ENCODE assay signal across 34 mouse cellular contexts in genomic region chr7:24524978-24525377, GRCm38 (mm10). TPM values are rescaled to one million over a fixed set of nuclear protein-coding genes. Genes with fewer than 3 reads are reported as not detected.
DNase-seq lines count a peak whose midpoint lies in the region; ATAC-seq and TF ChIP-seq lines count a peak whose summit lies in the region.
"Had no signal": no experiment of that assay in that cellular context is flagged by ENCODE, and none has a peak within 500 bp of the region (broad histone marks: within the 10 kb centered on the region; RNA-seq: fewer than 3 reads in every experiment).

No protein-coding gene starts in this region.

- no peak for TF ChIP-seq POLR2A in cerebellum, adult 2 months (IDR thresholded peaks at IDR 0.05; ENCODE audit: borderline replicate concordance, insufficient read depth, low read length)

- H3K27ac ChIP-seq in kidney, postnatal 0 days, result no peak overlapping the region
- no peak overlapping the region for H3K27ac ChIP-seq in midbrain, postnatal 0 days (ENCODE audit: low read depth, low read length)
- H3K27ac ChIP-seq in midbrain, embryonic 11.5 days (ENCODE audit: low read depth, low read length), result no peak overlapping the region
- H3K27ac ChIP-seq in cerebellum, adult 2 months (ENCODE audit: insufficient read depth, low read length), result no peak overlapping the region
- H3K27ac ChIP-seq: embryonic facial prominence, embryonic 10.5 days; hindbrain, embryonic 10.5 days; midbrain, embryonic 12.5 days; stomach, embryonic 15.5 days had no signal

- H3K4me3 ChIP-seq in kidney, postnatal 0 days (replicated peaks; ENCODE audit: low read depth, low read length), result no peak overlapping the region
- no peak overlapping the region for H3K4me3 ChIP-seq in midbrain, postnatal 0 days (ENCODE audit: low read depth, low read length)
- H3K4me3 ChIP-seq in midbrain, embryonic 11.5 days (ENCODE audit: low read depth, low read length), result no peak overlapping the region
- no peak overlapping the region for H3K4me3 ChIP-seq in cerebellum, adult 2 months (replicated peaks; ENCODE audit: insufficient read depth, low read depth, low read length)
- H3K4me3 ChIP-seq: embryonic facial prominence, embryonic 10.5 days; heart, embryonic 12.5 days; hindbrain, embryonic 10.5 days; midbrain, embryonic 12.5 days; stomach, embryonic 15.5 days had no signal

- no peaks in the 10 kb centered on the region for H3K27me3 ChIP-seq in kidney, postnatal 0 days (ENCODE audit: insufficient read depth, low read length)
- H3K27me3 ChIP-seq in midbrain, postnatal 0 days (ENCODE audit: insufficient read depth, low read length), result no peaks in the 10 kb centered on the region
- no peaks in the 10 kb centered on the region for H3K27me3 ChIP-seq in midbrain, embryonic 11.5 days (ENCODE audit: control insufficient read depth, insufficient read depth, low read length)
- no peaks in the 10 kb centered on the region for H3K27me3 ChIP-seq in cerebellum, adult 2 months (ENCODE audit: control insufficient read depth, insufficient read depth, low read length)
- H3K27me3 ChIP-seq: heart, embryonic 12.5 days; midbrain, embryonic 12.5 days; Patski; stomach, embryonic 15.5 days had no signal

- TF ChIP-seq CTCF in kidney, postnatal 0 days (IDR thresholded peaks at IDR 0.05; ENCODE audit: low read depth), result 0 out of 2 replicates have a peak, but pooled peaks have one; percentile 15
- TF ChIP-seq CTCF in midbrain, postnatal 0 days (IDR thresholded peaks at IDR 0.05), result peak; percentile 31; the same call in 1 of the 2 replicates
- no peak for TF ChIP-seq CTCF in cerebellum, adult 2 months (IDR thresholded peaks at IDR 0.05; ENCODE audit: borderline replicate concordance, insufficient read depth, low read depth, low read length)

- no peaks in the 10 kb centered on the region for H3K9me3 ChIP-seq in kidney, postnatal 0 days (replicated peaks; ENCODE audit: low read length)
- no peaks in the 10 kb centered on the region for H3K9me3 ChIP-seq in midbrain, postnatal 0 days (ENCODE audit: low read length)
- H3K9me3 ChIP-seq in midbrain, embryonic 11.5 days (ENCODE audit: control insufficient read depth, low read length), result no peaks in the 10 kb centered on the region
- H3K9me3 ChIP-seq: embryonic facial prominence, embryonic 10.5 days; heart, embryonic 12.5 days; hindbrain, embryonic 10.5 days; midbrain, embryonic 12.5 days; stomach, embryonic 15.5 days had no signal

- 81% methylated on average over 6 of the region's 6 CpGs for WGBS in kidney, postnatal 0 days
- 80% methylated on average over 6 of the region's 6 CpGs for WGBS in midbrain, postnatal 0 days
- WGBS in midbrain, embryonic 11.5 days, result 84% methylated on average over 6 of the region's 6 CpGs
- 81% methylated on average over 6 of the region's 6 CpGs for WGBS in cerebellum, adult 2 months

- DNase-seq in kidney, postnatal 0 days (ENCODE audit: low spot score), result no peak
- DNase-seq in kidney, adult 8-10 months, result no peak
- no peak for DNase-seq in midbrain, postnatal 0 days (ENCODE audit: low spot score)
- DNase-seq in midbrain, embryonic 11.5 days (ENCODE audit: low spot score, missing footprints), result no peak
- DNase-seq in ZHBTc4 (ENCODE audit: low read depth, low spot score), result peak; percentile 83
- DNase-seq in cerebellum, adult 2 months, result no peak
- no peak for DNase-seq in ovary, postnatal 10 days (ENCODE audit: low spot score)
- DNase-seq: adrenal gland, postnatal 10 days; cerebellum, adult 9-10 months; gastrocnemius, postnatal 14 days; heart, adult 11 months; heart, postnatal 10 days; kidney, adult 18-20 months; kidney, postnatal 25 days; lung, postnatal 14 days; thymus, adult 18-20 months; thymus, postnatal 36 days had no signal

- H3K9ac ChIP-seq in kidney, postnatal 0 days (ENCODE audit: low read depth, low read length), result no peak overlapping the region
- no peak overlapping the region for H3K9ac ChIP-seq in midbrain, postnatal 0 days (replicated peaks; ENCODE audit: low read length, poor library complexity, severe bottlenecking)
- no peak overlapping the region for H3K9ac ChIP-seq in midbrain, embryonic 11.5 days (ENCODE audit: low read length)
- H3K9ac ChIP-seq: heart, embryonic 12.5 days; midbrain, embryonic 12.5 days; stomach, embryonic 15.5 days had no signal

- H3K4me1 ChIP-seq in kidney, postnatal 0 days (replicated peaks; ENCODE audit: insufficient read depth, low read length), result peaks cover 5% of the 10 kb centered on the region; the same call in 1 of the 2 replicates
- peaks cover 5% of the 10 kb centered on the region; the same call in 1 of the 2 replicates for H3K4me1 ChIP-seq in midbrain, postnatal 0 days (ENCODE audit: insufficient read depth, low read length)
- peaks cover 5% of the 10 kb centered on the region for H3K4me1 ChIP-seq in midbrain, embryonic 11.5 days (ENCODE audit: control insufficient read depth, insufficient read depth, low read length)
- H3K4me1 ChIP-seq in cerebellum, adult 2 months (ENCODE audit: control insufficient read depth, insufficient read depth, low read length), result peaks cover 20% of the 10 kb centered on the region

- no peak for ATAC-seq in kidney, postnatal 0 days (replicated peaks; ENCODE audit: low FRiP score, low read depth)
- no peak for ATAC-seq in midbrain, postnatal 0 days (ENCODE audit: low FRiP score)
- ATAC-seq in midbrain, embryonic 11.5 days (ENCODE audit: low FRiP score), result no peak
- ATAC-seq: activated CD4-positive, CD25-positive, alpha-beta regulatory T cell, adult 4 months; forebrain, embryonic 16.5 days; Patski had no signal

- H3K4me2 ChIP-seq in kidney, postnatal 0 days (ENCODE audit: low read length), result no peak overlapping the region
- no peak overlapping the region for H3K4me2 ChIP-seq in midbrain, postnatal 0 days (ENCODE audit: low read depth, low read length, poor library complexity, severe bottlenecking)
- H3K4me2 ChIP-seq in midbrain, embryonic 11.5 days, result no peak overlapping the region
- H3K4me2 ChIP-seq: heart, embryonic 12.5 days; midbrain, embryonic 12.5 days; stomach, embryonic 15.5 days had no signal

- no peaks in the 10 kb centered on the region for H3K36me3 ChIP-seq in kidney, postnatal 0 days (ENCODE audit: insufficient read depth, low read length)
- H3K36me3 ChIP-seq in midbrain, postnatal 0 days (ENCODE audit: insufficient read depth, low read length), result no peaks in the 10 kb centered on the region
- H3K36me3 ChIP-seq in midbrain, embryonic 11.5 days (ENCODE audit: control insufficient read depth, insufficient read depth, low read length), result no peaks in the 10 kb centered on the region
- H3K36me3 ChIP-seq: embryonic facial prominence, embryonic 10.5 days; heart, embryonic 12.5 days; hindbrain, embryonic 10.5 days; stomach, embryonic 15.5 days had no signal

RNA-seq across cellular contexts. Expression of gene Irgq, which starts 5.5 kb away (rescaled TPM):
- 5.4 and 6.0 TPM in 2 replicates for polyA plus RNA-seq in kidney, postnatal 0 days (2015; fragmentation: Nextera tagmentation; extraction: Ambion mirVana)
- 115 and 119 TPM in 2 replicates for total RNA-seq in midbrain, postnatal 0 days (2014; rRNA removed)
- polyA plus RNA-seq in midbrain, postnatal 0 days (2015; fragmentation: Nextera tagmentation; extraction: Ambion mirVana), result 21.8 and 23.9 TPM in 2 replicates
- 13.4 and 14.0 TPM in 2 replicates for polyA plus RNA-seq in midbrain, embryonic 11.5 days (2014; fragmentation: Nextera tagmentation; extraction: Ambion mirVana)
- 37.0 and 38.3 TPM in 2 replicates for polyA plus RNA-seq in cerebellum, adult 2 months (2012; rRNA removed)

RNA-seq across cellular contexts. Expression of gene AC161166.1, which starts 12.7 kb away (rescaled TPM):
- 0.06 and 0.12 TPM in 2 replicates for polyA plus RNA-seq in kidney, postnatal 0 days (2015; fragmentation: Nextera tagmentation; extraction: Ambion mirVana)
- not detected in 2 replicates for total RNA-seq in midbrain, postnatal 0 days (2014; rRNA removed)
- polyA plus RNA-seq in midbrain, postnatal 0 days (2015; fragmentation: Nextera tagmentation; extraction: Ambion mirVana), result 0.47 and 0.78 TPM in 2 replicates
- polyA plus RNA-seq in midbrain, embryonic 11.5 days (2014; fragmentation: Nextera tagmentation; extraction: Ambion mirVana), result 0.55 and 0.59 TPM in 2 replicates
- not detected in 2 replicates for polyA plus RNA-seq in cerebellum, adult 2 months (2012; rRNA removed)
- total RNA-seq: adrenal gland, postnatal 10 days; common myeloid progenitor, adult 5-6 weeks; gastrocnemius, postnatal 14 days; heart, postnatal 10 days; layer of hippocampus, adult 8-10 months; left cerebral cortex, postnatal 25 days; megakaryocyte progenitor cell, adult 5-6 weeks had no signal
- polyA plus RNA-seq: brain, embryonic 14.5 days; liver, embryonic 16.5 days; spleen, adult 2 months had no signal

RNA-seq across cellular contexts. Expression of gene Zfp428, which starts 18.2 kb away (rescaled TPM):
- polyA plus RNA-seq in kidney, postnatal 0 days (2015; fragmentation: Nextera tagmentation; extraction: Ambion mirVana), result 40.2 and 41.4 TPM in 2 replicates
- total RNA-seq in midbrain, postnatal 0 days (2014; rRNA removed), result 209 and 214 TPM in 2 replicates
- polyA plus RNA-seq in midbrain, postnatal 0 days (2015; fragmentation: Nextera tagmentation; extraction: Ambion mirVana), result 297 and 314 TPM in 2 replicates
- 83.8 and 83.9 TPM in 2 replicates for polyA plus RNA-seq in midbrain, embryonic 11.5 days (2014; fragmentation: Nextera tagmentation; extraction: Ambion mirVana)
- polyA plus RNA-seq in cerebellum, adult 2 months (2012; rRNA removed), result 68.5 and 68.6 TPM in 2 replicates
- polyA plus RNA-seq: activated CD4-positive, CD25-positive, alpha-beta regulatory T cell, adult 4 months had no signal

RNA-seq across cellular contexts. Expression of gene Pinlyp, which starts 20.9 kb away (rescaled TPM):
- polyA plus RNA-seq in kidney, postnatal 0 days (2015; fragmentation: Nextera tagmentation; extraction: Ambion mirVana), result 0.50 and 0.55 TPM in 2 replicates
- total RNA-seq in midbrain, postnatal 0 days (2014; rRNA removed), result not detected in 2 replicates
- polyA plus RNA-seq in midbrain, postnatal 0 days (2015; fragmentation: Nextera tagmentation; extraction: Ambion mirVana), result not detected in 2 replicates
- not detected in 2 replicates for polyA plus RNA-seq in midbrain, embryonic 11.5 days (2014; fragmentation: Nextera tagmentation; extraction: Ambion mirVana)
- not detected in 2 replicates for polyA plus RNA-seq in cerebellum, adult 2 months (2012; rRNA removed)
- total RNA-seq: adrenal gland, postnatal 10 days; common myeloid progenitor, adult 5-6 weeks; ES-E14; gastrocnemius, postnatal 14 days; heart, postnatal 10 days; left cerebral cortex, postnatal 25 days; megakaryocyte progenitor cell, adult 5-6 weeks had no signal
- polyA plus RNA-seq: activated CD4-positive, CD25-positive, alpha-beta regulatory T cell, adult 4 months; embryonic facial prominence, embryonic 10.5 days; forebrain, embryonic 16.5 days; heart, embryonic 12.5 days; hindbrain, embryonic 10.5 days; liver, embryonic 16.5 days; midbrain, embryonic 12.5 days; neural tube, embryonic 11.5 days had no signal

RNA-seq across cellular contexts. Expression of gene Xrcc1, which starts 21.1 kb away (rescaled TPM):
- 58.4 and 63.6 TPM in 2 replicates for polyA plus RNA-seq in kidney, postnatal 0 days (2015; fragmentation: Nextera tagmentation; extraction: Ambion mirVana)
- 44.6 and 51.8 TPM in 2 replicates for total RNA-seq in midbrain, postnatal 0 days (2014; rRNA removed)
- 41.9 and 43.3 TPM in 2 replicates for polyA plus RNA-seq in midbrain, postnatal 0 days (2015; fragmentation: Nextera tagmentation; extraction: Ambion mirVana)
- 91.9 and 101 TPM in 2 replicates for polyA plus RNA-seq in midbrain, embryonic 11.5 days (2014; fragmentation: Nextera tagmentation; extraction: Ambion mirVana)
- 46.2 and 51.3 TPM in 2 replicates for polyA plus RNA-seq in cerebellum, adult 2 months (2012; rRNA removed)
